Mouse (Mus musculus): Measurements from ENCODE around the gene Olfr1487.
"Not testable (repeated sequence)": the region's sequence is repeated elsewhere in the genome, so short reads cannot be mapped to it uniquely, and the experiment has no call there.

The Olfr1487 gene

GRCm38 (mm10) chr19:13617075-13617474 is at the start of gene Olfr1487:
Olfr1487 (plus strand) TSS chr19:13617375.
- not testable (repeated sequence) for DNase-seq (ENCODE audit: low read depth)

DNA sequence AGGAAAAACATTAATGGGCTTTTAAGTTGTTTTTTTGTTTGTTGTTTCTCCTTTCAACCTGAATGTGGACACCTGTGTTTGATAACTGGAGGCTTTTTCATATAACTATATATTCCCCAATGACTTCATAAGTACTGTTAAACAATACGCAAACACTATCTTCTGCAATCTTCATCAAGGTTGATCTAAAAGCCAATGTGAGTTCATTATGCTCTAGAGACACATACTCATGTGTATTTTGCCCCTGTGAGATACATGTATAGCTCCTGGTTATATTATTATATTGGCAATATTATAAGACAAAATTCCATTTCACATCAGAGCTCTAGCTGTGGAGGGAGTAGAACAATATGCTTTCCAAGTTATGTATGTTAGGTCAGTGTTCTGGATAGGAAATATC is 34.0 kb upstream of the Olfr1487 start, which contains the start of gene Olfr1484:
TSS of gene Olfr1484 (plus strand) at position 301 of the 400 bp plus-strand sequence.
- no peak for DNase-seq (ENCODE audit: low read depth)

DNA sequence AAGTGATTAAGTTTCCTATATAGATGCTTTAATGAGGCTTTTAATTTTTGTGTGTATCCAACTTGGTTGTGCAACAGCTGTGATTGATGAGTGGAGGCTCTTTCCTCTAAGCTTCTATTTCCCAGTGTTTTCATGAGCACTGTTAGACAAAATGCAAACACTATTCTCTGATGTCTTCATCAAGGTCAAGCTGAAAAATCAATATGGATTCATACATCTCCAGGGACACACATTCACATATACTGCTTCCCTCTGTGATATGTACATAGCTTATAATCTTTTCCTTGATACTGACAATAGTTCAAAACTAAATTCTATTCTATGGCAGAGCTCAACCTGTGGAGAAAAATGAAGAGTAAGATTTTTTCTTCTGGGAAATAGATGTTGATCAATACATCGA is 14.1 kb downstream of the Olfr1487 start, which contains the start of gene Olfr1489:
TSS of gene Olfr1489 (plus strand) at position 301 of the 400 bp plus-strand sequence.
- DNase-seq (ENCODE audit: low read depth): no peak

- DNase-seq (ENCODE audit: low read depth): no peak
Measured at GRCm38 (mm10) chr19:13650791-13651190, 33.6 kb downstream of the Olfr1487 start, which contains the start of gene Olfr1490. Olfr1490 (plus strand) TSS chr19:13651091.
